Mouse (Mus musculus) heart, postnatal 0 days (tissue): Measurements from ENCODE around the gene Gm14288.
"Not testable (repeated sequence)": the region's sequence is repeated elsewhere in the genome, so short reads cannot be mapped to it uniquely, and the experiment has no call there.

ENCODE experiments used
- CTCF ChIP-seq: IDR thresholded peaks from 2 replicates; pipeline ENCODE4 v1.5.1; 2016; ENCODE audit warnings: antibody characterized with exemption, control low read depth, low read depth
- EP300 ChIP-seq: IDR thresholded peaks from 2 replicates; pipeline ENCODE4 v1.6.1; 2016; ENCODE audit warnings: antibody characterized with exemption, low read depth

DNA sequence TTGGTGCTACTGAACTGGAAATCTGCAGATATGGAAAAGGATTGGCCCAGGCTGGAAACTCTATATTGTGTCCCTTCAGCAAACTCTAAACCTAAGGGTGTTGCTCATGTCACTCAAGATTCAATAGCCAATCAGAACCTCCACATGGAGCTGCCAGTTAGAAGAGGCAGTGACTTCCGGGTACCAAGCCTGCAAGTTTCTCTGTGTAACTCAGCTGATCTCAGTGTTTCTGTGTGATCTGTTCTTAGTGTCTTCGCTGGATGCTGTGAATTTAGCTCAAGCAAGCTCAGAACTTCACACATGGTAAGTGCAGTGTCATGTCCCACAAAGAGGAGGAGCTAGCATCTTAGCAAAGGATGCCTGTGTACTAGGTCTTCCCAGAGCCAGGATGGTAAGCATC, 59.7 kb downstream of the Gm14288 start, which contains the start of gene Gm2007:
- not testable (repeated sequence) for TF ChIP-seq EP300, CTCF
